Comparison of ENCODE assay signal across 12 mouse cellular contexts in the genomic region with DNA sequence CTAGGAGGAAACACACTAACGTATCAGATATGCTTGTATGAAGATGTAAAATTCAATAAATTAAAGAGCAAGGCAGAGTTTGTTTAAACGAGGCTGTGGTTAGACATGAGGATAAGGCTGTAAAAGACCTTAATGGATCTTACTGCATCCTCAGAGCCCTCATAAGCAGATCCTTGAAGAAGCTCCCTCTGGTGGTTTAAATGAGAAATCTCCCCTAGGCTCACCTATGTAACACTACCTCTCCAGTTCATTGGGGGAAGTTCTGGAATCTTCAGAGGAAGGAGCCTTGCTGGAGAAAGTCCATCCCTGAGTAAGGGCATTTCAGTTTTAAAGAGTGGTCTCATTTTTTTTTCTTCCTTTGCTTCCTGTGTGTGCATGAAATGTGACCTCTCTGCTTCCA.
DNase-seq lines count a peak whose midpoint lies in the region; ATAC-seq and TF ChIP-seq lines count a peak whose summit lies in the region.
"Had no signal": no experiment of that assay in that cellular context is flagged by ENCODE, and none has a peak within 500 bp of the region (broad histone marks: within the 10 kb centered on the region; RNA-seq: fewer than 3 reads in every experiment).

No protein-coding gene starts in this region.

- no peak overlapping the region for H3K4me2 ChIP-seq in intestine, postnatal 0 days (replicated peaks; ENCODE audit: low read depth)
- no peak overlapping the region for H3K4me2 ChIP-seq in intestine, embryonic 15.5 days (replicated peaks)
- H3K4me2 ChIP-seq in midbrain, embryonic 14.5 days (ENCODE audit: low read length) = no peak overlapping the region
- H3K4me2 ChIP-seq in midbrain, embryonic 15.5 days = no peak overlapping the region
- H3K4me2 ChIP-seq: embryonic facial prominence, embryonic 12.5 days; hindbrain, embryonic 15.5 days had no signal

- DNase-seq in embryo, embryonic 11 days = peak; percentile 34
- DNase-seq in embryo, embryonic 9.5 days (ENCODE audit: extremely low spot score) = no peak
- DNase-seq in midbrain, embryonic 14.5 days = peak; percentile 52
- DNase-seq in adrenal gland, postnatal 25 days = no peak
- no peak for DNase-seq in gastrocnemius, adult 2 months
- DNase-seq: thymus, adult 2 months had no signal

- no peaks in the 10 kb centered on the region for H3K9me3 ChIP-seq in intestine, postnatal 0 days (ENCODE audit: control insufficient read depth)
- no peaks in the 10 kb centered on the region for H3K9me3 ChIP-seq in intestine, embryonic 15.5 days
- no peaks in the 10 kb centered on the region for H3K9me3 ChIP-seq in midbrain, embryonic 14.5 days (ENCODE audit: control insufficient read depth, low read length)
- no peaks in the 10 kb centered on the region for H3K9me3 ChIP-seq in midbrain, embryonic 15.5 days
- H3K9me3 ChIP-seq: embryonic facial prominence, embryonic 12.5 days; hindbrain, embryonic 15.5 days had no signal

- H3K36me3 ChIP-seq in intestine, postnatal 0 days (ENCODE audit: control insufficient read depth, insufficient read depth) = no peaks in the 10 kb centered on the region
- H3K36me3 ChIP-seq in intestine, embryonic 15.5 days = no peaks in the 10 kb centered on the region
- H3K36me3 ChIP-seq in midbrain, embryonic 14.5 days (ENCODE audit: control insufficient read depth, insufficient read depth, low read length) = no peaks in the 10 kb centered on the region
- H3K36me3 ChIP-seq in midbrain, embryonic 15.5 days (replicated peaks) = no peaks in the 10 kb centered on the region
- H3K36me3 ChIP-seq: embryonic facial prominence, embryonic 12.5 days; hindbrain, embryonic 15.5 days had no signal

- H3K9ac ChIP-seq in intestine, postnatal 0 days (ENCODE audit: low read depth, low read length) = no peak overlapping the region
- no peak overlapping the region for H3K9ac ChIP-seq in intestine, embryonic 15.5 days
- no peak overlapping the region for H3K9ac ChIP-seq in midbrain, embryonic 14.5 days (replicated peaks; ENCODE audit: low read length)
- no peak overlapping the region for H3K9ac ChIP-seq in midbrain, embryonic 15.5 days
- H3K9ac ChIP-seq: embryonic facial prominence, embryonic 12.5 days; hindbrain, embryonic 15.5 days; liver, embryonic 14.5 days had no signal

- H3K27ac ChIP-seq in intestine, postnatal 0 days (ENCODE audit: low read depth, low read length) = no peak overlapping the region
- H3K27ac ChIP-seq in intestine, embryonic 15.5 days = no peak overlapping the region
- H3K27ac ChIP-seq in midbrain, embryonic 14.5 days (replicated peaks; ENCODE audit: low read depth, low read length) = no peak overlapping the region
- no peak overlapping the region for H3K27ac ChIP-seq in midbrain, embryonic 15.5 days
- no peak overlapping the region for H3K27ac ChIP-seq in gastrocnemius, adult 2 months
- H3K27ac ChIP-seq: embryonic facial prominence, embryonic 12.5 days; hindbrain, embryonic 15.5 days; liver, embryonic 14.5 days had no signal

- peak; percentile 51 for TF ChIP-seq CTCF in intestine, postnatal 0 days (IDR thresholded peaks at IDR 0.05; ENCODE audit: low read depth)
- no peak for TF ChIP-seq CTCF in gastrocnemius, adult 2 months (IDR thresholded peaks at IDR 0.05)

- H3K4me3 ChIP-seq in intestine, postnatal 0 days (ENCODE audit: low read depth, low read length) = no peak overlapping the region
- no peak overlapping the region for H3K4me3 ChIP-seq in intestine, embryonic 15.5 days (replicated peaks)
- no peak overlapping the region for H3K4me3 ChIP-seq in midbrain, embryonic 14.5 days (replicated peaks; ENCODE audit: low read depth, low read length)
- H3K4me3 ChIP-seq in midbrain, embryonic 15.5 days = no peak overlapping the region
- no peak overlapping the region for H3K4me3 ChIP-seq in gastrocnemius, adult 2 months
- H3K4me3 ChIP-seq: embryonic facial prominence, embryonic 12.5 days; hindbrain, embryonic 15.5 days had no signal

- ATAC-seq in intestine, postnatal 0 days = no peak
- ATAC-seq in intestine, embryonic 15.5 days = no peak
- ATAC-seq in midbrain, embryonic 14.5 days (ENCODE audit: low FRiP score, low TSS enrichment) = no peak
- no peak for ATAC-seq in midbrain, embryonic 15.5 days (replicated peaks)

- no peaks in the 10 kb centered on the region for H3K4me1 ChIP-seq in intestine, postnatal 0 days (replicated peaks; ENCODE audit: control insufficient read depth, insufficient read depth, low read length)
- H3K4me1 ChIP-seq in intestine, embryonic 15.5 days (replicated peaks) = no peaks in the 10 kb centered on the region
- H3K4me1 ChIP-seq in midbrain, embryonic 14.5 days (ENCODE audit: control insufficient read depth, insufficient read depth, low read length) = no peaks in the 10 kb centered on the region
- no peaks in the 10 kb centered on the region for H3K4me1 ChIP-seq in midbrain, embryonic 15.5 days
- H3K4me1 ChIP-seq: embryonic facial prominence, embryonic 12.5 days had no signal

- WGBS in intestine, postnatal 0 days = 34% methylated on average over 2 of the region's 2 CpGs
- 52% methylated on average over 2 of the region's 2 CpGs for WGBS in intestine, embryonic 15.5 days
- 69% methylated on average over 2 of the region's 2 CpGs for WGBS in midbrain, embryonic 14.5 days
- 75% methylated on average over 2 of the region's 2 CpGs for WGBS in midbrain, embryonic 15.5 days

- H3K27me3 ChIP-seq in intestine, postnatal 0 days (replicated peaks; ENCODE audit: control insufficient read depth, insufficient read depth, low read length) = no peaks in the 10 kb centered on the region
- H3K27me3 ChIP-seq in intestine, embryonic 15.5 days (replicated peaks) = no peaks in the 10 kb centered on the region
- no peaks in the 10 kb centered on the region for H3K27me3 ChIP-seq in midbrain, embryonic 14.5 days (ENCODE audit: control insufficient read depth, insufficient read depth, low read length)
- no peaks in the 10 kb centered on the region for H3K27me3 ChIP-seq in midbrain, embryonic 15.5 days (replicated peaks)
- H3K27me3 ChIP-seq: embryonic facial prominence, embryonic 12.5 days; hindbrain, embryonic 15.5 days had no signal

- intact Hi-C loops in gastrocnemius, adult 2 months (cut with DNase I) = no loop called here

Comparison
In these comparisons a context has a peak if more than half of its experiments do, and no peak if none do; other contexts are left out.
1. DNase-seq: peak in embryo, embryonic 11 days (single experiment) and midbrain, embryonic 14.5 days (single experiment); none in embryo, embryonic 9.5 days (single experiment), adrenal gland, postnatal 25 days (single experiment) and gastrocnemius, adult 2 months (single experiment).